Mouse (Mus musculus) A20 (cell line): ENCODE measurements around the gene Nsf.

Source experiments
- DNase-seq: peaks from one replicate; pipeline ENCODE4 v3.0.0-alpha.2; 2011; ENCODE audit warnings: low read depth, low spot score

Nsf gene

DNA sequence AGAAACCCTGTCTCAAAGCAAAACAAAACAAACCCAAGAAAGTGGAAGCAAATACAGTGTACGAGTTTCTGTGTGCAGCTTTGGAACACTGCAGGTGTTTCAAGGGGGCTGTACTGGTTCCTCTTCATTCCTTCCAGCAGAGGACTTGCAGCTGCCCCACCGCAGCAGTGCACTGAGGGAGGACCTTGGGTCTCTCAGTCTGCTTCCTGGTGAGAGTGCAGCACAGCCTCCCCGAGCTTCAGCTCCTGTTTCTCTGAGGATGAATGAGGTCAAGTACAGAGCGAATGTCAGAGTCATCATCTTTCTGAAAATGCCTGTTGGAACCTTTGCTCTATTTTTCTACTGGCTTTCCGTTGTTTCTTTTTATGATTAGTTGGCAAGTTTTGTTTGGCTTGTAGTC, 12.5 kb downstream of the Nsf start:
- peak; percentile 88 for DNase-seq

DNA sequence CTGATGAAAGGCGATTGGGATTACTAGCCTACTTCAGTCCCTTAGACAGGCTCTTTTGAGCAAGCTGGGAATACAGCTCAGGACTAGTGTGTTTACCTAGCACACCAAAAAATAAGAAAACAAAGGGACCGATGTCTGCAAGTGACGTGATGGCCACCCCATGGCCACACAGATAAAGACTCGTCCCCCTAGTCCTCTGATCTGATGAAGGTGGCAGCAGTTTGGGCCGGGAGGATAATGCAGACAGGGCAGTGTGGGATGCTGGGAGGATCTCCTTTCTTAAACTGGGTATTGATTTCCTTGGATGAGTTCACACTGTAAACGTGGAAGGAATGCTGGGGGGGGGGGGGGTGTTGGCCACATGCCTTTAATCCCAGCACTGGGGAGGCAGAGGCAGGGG, 13.0 kb downstream of the Nsf start:
- no peak for DNase-seq

DNA sequence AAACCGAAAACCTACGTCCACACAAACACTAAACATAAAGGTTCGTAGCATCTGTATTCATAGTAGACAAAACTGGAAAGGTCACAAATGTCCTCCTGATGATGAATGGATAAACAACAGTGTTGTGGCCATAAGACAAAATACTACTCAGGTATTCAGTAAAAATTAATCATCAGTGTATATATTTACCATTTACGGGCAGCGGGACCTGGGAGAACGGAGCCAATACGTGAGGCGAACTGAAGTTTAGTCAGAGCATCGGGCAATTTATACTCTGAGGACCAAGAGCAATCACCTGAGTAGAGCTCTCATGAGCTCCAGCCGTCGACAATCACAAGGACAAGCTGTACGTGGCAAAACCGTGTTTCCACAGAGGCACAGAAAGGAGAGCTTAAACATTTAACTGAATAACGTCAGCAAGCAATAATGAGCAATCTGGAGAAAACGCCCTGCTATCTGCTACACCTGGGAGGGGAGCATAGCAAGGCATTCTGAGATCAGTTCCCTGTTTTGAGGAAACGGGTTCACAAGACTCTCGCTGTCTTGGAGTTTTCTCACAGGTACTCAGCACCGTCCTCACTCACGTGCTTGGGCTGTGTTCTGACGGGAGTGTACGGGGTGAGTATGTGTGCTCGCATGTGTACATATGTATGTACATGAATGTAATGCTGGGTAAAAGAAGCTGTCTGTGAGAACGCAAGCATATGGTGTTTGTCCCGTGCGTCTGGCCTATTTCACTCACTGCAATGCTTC, 15.7 kb downstream of the Nsf start:
- no peak for DNase-seq

DNA sequence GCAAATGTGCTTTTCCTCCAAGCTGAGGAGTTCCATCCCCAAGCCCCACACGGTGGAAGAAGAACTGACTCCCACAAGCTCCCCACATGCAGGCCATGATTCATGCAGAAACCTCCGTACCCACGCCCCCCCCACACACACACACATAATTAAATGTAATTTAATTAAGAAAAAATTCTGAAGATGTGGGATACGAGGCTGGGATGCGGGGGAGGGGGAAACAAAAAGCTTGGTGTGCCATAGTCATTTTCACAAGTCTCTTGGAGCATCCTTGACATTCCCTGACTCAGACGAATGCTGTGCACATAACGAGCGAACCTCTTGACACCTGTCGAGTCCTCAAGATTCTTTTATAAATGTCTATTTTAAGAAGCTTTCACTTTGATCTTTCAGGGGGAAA, 16.4 kb downstream of the Nsf start:
- DNase-seq = no peak

DNA sequence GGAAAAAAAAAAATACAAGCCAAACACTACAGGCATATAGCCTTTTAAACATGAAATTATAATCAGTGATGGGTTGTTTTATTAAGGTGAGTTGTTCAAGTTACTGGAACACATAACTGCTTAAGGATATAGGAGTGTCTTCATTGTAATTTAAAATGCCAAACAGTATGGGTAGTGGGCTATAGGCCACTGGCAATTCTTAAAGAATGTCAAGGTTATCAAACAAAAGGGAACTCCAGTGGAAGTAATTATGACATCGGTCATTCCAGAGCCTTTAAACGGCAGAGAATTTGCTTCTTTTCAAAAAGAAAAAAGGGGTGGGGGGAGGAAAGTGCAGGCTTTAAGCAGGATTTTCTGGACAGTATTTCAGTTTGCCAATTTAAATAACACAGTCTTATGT, 18.1 kb downstream of the Nsf start:
- DNase-seq = no peak

DNA sequence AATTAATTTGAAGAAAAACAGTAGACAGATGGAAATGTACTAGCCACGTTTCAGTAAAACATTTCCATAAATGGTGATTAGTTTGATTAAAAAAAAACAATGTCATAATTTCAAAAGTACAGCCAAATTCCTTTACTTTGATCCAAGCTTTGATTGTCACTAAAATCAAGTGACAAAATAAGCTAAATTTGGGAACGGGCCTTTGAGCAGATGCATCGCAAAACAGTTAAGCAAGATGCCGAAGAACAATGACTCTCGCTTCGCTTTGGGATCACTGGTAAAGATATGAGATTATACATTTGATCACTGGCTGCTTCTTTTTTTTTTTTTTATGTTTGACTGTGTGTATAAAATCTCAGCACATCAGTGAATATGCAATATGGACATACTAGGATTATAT, 20.0 kb downstream of the Nsf start:
- no peak for DNase-seq

DNA sequence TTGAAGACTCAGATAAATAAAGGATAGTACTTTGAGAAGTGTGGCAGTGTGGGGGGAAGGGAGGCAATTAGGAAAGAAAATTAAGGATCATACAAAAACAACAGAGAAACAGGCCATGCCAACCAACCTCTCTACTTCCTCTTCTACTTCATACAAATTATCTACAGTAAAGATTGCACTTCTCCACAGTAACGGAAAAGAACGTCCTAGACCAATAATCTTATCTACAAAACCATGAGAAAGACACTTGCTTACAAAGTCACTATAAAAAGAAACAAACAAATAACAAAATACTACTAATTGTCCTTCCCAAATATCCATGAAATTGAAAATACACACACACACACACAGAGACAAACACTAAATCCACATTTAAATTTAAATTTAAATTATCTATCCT, 29.9 kb downstream of the Nsf start:
- no peak for DNase-seq

DNA sequence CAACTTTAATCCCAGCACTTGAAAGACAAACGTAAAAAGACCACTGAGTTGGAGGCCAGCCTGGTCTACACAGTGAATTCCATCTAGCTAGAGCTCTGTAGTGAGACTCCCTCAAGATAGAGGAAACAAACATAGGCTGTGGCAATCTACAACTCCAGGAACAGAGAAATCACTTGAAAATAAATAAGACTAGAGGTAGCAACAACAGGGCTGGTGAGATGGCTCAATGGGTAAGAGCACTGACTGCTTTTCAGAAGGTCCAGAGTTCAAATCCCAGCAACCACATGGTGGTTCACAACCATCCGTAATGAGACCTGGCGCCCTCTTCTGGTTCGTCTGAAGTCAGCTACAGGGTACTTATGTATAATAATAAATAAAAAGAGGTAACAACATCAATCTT, 30.6 kb downstream of the Nsf start:
- no peak for DNase-seq

DNA sequence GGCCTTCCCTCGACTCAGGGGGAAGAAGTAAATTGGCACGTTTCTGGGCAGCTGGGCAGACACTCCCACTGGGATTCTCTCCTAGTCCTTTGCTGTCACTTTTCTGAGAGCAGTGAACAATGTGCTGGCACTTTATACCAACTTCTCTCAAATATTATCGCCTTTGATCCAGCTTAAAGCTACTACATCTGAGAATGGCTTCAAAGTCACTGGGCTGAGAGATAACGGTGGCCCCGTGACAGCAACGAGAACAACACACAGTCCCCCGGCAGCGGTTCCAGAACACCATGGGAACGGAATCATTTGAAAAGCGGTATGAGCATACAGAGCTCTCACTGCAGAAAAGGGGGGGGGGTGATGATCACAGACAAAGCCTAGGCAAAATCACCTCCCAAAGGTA, 31.0 kb downstream of the Nsf start:
- DNase-seq = no peak

DNA sequence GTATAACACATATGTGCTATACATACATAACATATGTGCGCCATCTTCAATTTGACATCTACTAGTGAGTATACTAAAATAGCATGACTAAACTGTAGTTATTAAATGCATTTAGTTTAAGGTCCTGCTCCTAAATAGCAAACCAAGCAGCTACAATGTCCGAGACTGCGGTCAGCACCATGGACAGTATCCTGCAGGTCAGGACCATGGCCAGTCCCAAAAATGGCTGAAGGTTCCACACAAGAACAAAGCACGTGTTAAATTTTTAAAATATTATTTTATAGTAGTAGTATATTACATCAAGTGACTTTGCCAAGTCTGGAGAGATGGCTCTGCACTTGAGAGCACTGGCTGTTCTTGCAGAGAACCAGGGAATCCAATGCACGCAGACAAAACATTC, 33.2 kb downstream of the Nsf start:
- no peak for DNase-seq

DNA sequence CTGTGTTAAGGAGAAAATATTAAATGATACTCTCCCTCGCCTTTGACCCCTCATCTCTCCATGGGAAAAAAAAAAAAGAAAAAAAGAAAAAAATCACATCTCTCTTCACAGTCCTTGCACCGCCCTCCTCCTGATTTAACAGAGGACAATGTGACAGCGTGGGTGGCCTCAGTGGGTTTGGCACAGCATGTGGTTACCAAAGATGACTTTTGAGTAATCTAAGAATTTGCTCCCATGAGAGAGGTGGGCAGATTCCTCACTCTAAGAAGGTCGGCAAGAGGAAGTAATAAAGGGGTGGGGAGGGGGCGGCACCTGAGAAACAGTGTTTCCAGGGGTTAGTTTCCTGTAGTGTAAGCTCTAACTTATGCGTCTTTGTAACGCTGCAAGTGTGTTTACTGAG, 37.0 kb downstream of the Nsf start:
- no peak for DNase-seq

DNA sequence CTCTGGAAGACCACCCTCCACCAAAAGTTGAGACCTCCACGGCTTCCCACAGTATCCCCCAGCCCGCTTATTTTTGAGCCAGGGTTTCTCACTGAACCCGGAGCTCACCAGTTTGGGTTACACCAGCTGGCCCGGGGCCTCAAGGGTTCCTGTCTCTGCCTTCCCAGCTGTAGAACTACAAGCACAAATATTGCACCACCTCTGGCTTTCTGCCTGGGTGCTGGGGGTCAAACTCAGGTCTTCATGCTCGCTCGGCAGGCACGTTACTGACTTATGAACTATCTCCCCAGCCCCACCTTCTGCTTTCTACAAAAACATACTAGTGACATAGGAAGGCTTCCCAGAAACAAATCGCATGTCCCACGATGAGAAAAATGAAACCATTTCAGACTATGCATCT, 38.2 kb downstream of the Nsf start:
- DNase-seq = no peak

DNA sequence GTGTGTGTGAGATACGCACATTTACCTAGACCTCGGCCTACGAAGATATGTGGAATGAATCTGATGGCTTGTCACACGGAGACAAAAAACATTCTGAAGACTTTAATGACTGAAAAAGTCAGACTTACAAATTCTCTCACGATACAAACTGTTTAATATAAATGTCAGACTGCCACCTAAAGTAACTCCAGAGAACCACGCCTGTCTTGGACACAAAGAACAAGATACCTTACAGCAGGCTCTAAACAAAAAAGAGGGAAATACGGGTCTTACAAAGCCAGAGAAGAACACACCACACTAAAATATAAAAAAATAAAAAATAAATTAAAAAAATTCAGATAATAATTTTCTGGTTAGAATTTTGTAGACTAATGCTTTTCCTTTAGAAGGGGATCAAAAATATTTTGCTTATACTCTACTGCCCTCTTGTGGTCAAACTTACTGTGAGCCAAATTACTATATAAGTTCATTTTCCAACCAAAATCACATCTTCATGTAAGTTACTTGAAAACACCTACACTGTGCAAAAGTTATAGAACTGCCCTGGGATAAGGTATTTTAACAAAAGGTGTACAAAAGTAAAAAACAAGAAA, 42.8 kb downstream of the Nsf start:
- peak; percentile 45 for DNase-seq

DNA sequence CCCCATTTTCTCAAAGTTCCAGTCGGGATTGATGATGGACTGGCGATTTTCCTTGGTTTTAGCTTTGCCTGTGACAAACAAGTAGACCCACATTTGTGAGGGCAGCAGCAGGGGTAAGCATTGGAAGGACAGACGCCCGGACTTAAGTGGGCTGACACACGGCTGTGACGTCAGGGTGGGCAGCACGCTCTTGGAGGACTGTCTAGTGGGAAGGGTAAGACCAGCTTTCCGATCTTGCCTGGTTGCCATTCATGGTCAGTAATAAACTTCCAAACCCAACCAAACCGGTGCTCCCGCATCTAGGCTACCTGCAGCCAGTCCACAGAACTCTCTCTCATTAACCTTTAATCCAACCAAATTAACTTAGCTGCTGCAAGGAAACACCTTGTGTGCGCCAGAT, 43.3 kb downstream of the Nsf start:
- DNase-seq = no peak

DNA sequence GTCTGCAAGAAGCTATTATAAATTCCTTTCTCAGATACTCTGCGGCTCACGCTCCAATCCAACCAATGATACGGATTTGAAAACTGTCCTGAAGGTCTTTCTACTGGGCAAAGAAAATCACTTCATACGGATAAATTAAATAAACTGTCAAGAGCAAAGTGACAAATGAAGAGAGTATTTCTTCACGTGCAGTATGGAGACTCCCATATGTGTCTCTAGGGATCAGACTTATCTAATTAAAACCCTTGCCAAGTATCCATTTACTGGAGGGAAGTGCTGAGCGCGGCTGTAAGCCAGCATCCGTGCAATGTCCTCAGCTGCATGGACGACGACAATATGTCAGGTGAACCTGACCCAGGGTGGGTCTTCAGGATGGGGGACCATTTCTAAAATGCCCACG, 44.0 kb downstream of the Nsf start:
- no peak for DNase-seq

DNA sequence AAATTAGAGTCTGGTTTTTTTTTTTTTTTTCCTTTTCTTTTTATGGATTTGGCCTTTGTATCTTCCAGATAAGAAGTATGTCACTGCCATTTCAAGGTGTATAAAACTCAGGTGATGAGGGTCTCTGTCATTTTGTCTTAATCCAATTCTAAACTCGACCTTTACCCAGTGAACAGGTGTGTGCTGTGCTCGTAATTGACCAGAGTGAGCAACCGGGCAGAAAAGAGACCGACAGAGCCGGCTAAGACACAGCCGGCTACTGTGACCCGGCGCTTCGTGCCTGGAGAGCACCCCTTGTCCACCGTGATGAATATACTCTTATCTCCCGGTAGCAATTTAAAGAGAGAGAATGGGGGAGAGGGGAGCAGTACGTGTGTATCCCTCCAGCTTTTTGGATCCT, 44.5 kb downstream of the Nsf start:
- DNase-seq = no peak

DNA sequence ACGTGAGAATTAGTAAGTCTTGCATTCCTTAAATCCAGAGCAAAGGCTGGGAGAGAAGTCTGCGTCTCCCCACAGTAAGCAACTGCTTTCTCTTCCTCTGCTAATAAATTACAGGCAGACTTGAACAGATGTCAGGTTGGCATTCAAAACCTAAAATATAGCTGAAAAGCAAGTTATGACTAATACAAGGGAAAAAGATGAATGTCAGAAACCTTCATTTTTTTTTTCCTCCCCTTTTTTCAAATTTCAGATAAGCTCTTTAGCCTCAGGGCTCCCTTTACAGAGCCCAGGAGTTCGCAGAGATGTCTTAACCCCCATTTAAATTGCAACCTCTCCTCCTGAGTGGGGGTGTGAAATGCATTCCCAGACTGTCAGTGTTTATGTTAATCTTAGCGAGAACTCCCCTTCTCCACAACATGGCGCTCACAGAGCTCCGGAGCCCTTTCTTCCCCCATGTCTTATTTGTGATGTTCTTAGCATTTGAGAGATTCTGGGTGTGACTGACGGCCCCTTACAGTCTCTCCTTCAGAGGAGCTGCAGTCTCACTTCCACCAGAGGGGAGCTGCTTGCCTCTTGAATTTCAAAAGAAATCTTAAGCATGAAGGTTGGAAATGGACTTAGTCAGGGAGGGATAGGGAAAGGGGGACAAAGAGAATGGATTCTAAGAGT, 47.7 kb downstream of the Nsf start:
- no peak for DNase-seq

DNA sequence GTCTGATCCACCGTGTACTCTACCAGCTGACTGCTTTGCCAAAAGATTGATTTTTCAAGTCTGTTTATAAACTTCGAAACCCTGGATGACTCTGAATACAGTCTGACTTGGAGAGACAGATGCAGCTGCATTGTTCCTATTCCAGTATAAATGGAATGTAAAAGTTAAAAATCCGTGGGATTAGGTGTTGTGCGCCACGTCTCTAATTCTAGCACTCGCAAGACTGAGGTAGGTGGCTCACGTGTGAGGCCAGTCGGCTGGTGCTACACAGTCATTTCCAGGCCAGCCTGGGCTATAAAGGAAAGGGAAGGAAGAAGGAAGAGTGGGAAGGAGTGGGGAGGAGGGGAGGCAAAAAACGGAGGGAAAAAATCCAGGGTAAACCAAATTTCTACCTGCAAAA, 48.4 kb downstream of the Nsf start:
- no peak for DNase-seq

DNA sequence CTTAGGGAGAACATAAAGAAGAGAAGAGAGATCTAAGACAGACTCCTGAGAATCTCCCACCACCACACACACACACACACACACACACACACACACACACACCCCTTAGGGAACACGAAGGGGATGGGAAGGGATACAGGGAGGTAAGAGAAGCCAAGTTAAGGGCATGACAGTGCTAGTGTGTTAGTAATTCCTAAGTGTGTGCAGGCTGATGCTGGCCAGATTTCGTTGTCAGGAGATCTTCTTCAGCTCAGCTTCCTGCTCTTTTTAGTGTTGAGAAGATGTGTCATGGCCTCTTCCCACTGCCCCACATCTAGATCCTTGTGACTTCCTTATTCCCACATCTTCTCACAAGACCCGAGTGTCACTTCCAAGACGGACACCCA, 52.3 kb downstream of the Nsf start:
- no peak for DNase-seq

DNA sequence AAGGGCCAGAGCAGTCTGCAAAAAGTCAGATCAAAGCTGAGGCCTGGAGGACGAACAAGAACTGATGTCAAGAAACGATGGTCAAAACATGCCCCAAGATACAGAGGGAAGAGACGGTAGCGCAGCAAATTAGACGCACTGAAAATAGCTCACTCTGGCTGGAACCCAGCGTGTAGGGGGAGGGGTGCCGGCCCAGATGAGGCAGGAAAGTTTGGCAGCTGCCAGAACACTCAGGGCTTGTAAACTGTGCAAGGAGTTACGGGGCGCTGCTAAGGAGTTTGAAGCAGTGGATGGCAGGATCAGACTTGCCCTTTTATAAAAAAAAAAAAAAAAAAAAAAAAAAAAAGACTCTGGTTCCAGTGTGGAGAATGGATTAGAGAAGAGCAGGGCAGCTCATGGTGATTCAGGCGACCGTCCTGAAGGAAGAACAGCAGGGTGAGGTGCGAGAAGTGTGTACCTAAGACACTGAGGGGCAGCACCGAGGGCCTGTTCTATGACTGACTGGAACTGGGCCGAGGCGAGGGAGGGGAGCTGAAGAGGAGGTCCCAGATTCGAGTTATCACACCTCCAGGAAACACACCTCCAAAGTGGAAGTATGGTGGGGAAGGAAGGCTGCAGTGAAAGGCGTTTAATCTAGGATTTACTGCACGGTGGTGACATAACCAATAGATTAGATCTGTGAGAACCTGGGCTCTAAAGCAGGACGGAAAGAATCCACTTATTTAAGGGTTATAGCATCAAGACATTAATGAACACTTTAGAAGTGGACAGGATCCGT, 52.9 kb downstream of the Nsf start:
- no peak for DNase-seq

DNA sequence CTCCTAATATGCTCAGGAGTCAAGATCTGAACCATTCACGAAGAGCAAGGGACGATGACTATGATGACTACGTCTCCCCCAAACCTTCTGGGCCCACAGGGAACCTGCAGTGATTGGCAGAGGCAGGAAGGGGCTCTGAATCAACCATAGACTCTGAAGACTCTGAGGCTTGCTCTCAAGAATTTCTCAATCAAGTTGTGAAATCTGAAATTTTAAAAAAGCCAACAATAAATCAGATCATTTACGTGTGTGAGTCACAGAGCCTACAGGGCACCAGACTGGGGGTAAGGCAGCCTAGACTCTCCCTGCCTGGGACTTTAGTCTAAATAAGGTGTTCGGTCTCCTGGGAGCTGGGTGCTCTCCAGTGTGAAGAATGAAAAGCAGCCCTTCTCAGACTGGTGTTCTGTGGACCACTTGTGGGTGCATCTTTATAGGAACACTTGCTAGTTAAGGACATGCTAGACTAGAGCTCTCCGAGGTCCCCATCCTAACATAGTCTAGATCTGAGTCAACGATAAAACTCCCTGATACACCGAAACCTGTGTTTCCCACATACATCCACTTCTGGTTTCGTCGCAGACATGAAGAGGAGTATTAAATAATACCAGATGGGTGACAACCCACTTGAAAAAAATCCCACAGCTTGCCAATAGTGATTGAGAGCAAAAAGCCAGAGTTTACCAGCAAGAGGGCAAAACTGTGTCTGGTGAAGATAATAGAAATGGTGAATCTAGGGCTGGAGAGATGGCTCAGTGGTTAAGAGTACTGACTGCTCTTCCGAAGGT, 56.7 kb downstream of the Nsf start:
- no peak for DNase-seq

DNA sequence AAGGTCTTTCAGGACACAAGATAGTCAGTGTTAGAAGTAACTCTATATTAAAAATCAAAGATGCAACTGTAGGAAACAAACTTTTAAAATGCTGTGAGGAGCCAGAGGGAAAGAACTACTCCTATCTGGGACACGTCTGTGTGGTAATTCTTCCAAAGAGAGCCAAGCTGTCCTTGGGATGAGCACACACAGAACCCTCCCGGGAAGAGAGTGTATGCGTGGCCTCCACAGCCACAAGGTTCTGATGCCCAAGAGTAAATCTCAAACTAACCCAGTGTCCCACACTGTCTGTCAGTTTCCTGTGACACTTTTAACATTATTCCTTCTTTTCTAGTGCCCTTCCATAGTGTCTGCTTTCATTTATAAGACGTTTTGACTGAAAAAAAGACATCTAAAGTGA, 57.8 kb downstream of the Nsf start:
- DNase-seq = no peak
